Mouse (Mus musculus) lung, embryonic 14.5 days (tissue): ENCODE results near the gene Prelid1. TPM values are rescaled to one million over a fixed set of nuclear protein-coding genes. Genes with fewer than 3 reads are reported as not detected.

ENCODE experiments used
- ATAC-seq: fragments of 200-750 bp; cut with Nextera tagmentation; 2 replicates; pipeline ENCODE4 v1.8.0; 2017; ENCODE audit warnings: mild to moderate bottlenecking, moderate TSS enrichment, moderate library complexity; ENCODE audit not compliant: insufficient read depth
- DNase-seq: peaks from one replicate; pipeline ENCODE4 v3.0.0-alpha.2; 2015
- H3K27ac ChIP-seq: fragments of 300-500 bp; sonication (generic); 2 replicates; pipeline ENCODE4 v1.5.1; 2014; ENCODE audit warnings: low read depth, mild to moderate bottlenecking, moderate library complexity
- H3K27me3 ChIP-seq: fragments of 300-500 bp; sonication (generic); 2 replicates; pipeline ENCODE4 v1.6.1; 2014; ENCODE audit warnings: low read length, control low read depth; ENCODE audit not compliant: insufficient read depth
- H3K36me3 ChIP-seq: fragments of 300-500 bp; sonication (generic); 2 replicates; pipeline ENCODE4 v1.6.1; 2014; ENCODE audit warnings: control low read depth; ENCODE audit not compliant: insufficient read depth
- H3K4me1 ChIP-seq: fragments of 300-500 bp; sonication (generic); 2 replicates; pipeline ENCODE4 v1.6.1; 2014; ENCODE audit warnings: antibody characterized with exemption, control low read depth; ENCODE audit not compliant: insufficient read depth
- H3K4me2 ChIP-seq: fragments of 300-500 bp; sonication (generic); 2 replicates; pipeline ENCODE4 v1.6.1; 2014; ENCODE audit warnings: mild to moderate bottlenecking
- H3K4me3 ChIP-seq: fragments of 300-500 bp; sonication (generic); 2 replicates; pipeline ENCODE4 v1.5.1; 2014; ENCODE audit warnings: low read depth, low read length
- H3K9ac ChIP-seq: fragments of 300-500 bp; sonication (generic); 2 replicates; pipeline ENCODE4 v1.6.1; 2014
- H3K9me3 ChIP-seq: fragments of 300-500 bp; sonication (generic); 2 replicates; pipeline ENCODE4 v1.6.1; 2016; ENCODE audit warnings: low read depth, low read length, control low read depth
- CTCF ChIP-seq: IDR thresholded peaks from 2 replicates; pipeline ENCODE4 v1.5.1; 2016; ENCODE audit warnings: antibody characterized with exemption, low read depth
- WGBS: fragments of 180-500 bp; shearing (Covaris S2); extraction: QIAGEN DNeasy Blood & Tissue Kit; methylation state at CpG from one replicate; pipeline ENCODE4 v1.1.7; 2014; 5-methylcytosine and 5-hydroxymethylcytosine counted together
- polyA plus RNA-seq: library from polyadenylated mRNA; unstranded; fragments of >200 nt; fragmentation: Nextera tagmentation; extraction: Ambion mirVana; gene quantifications from 2 replicates; pipeline ENCODE4 v1.2.1, GENCODE M21; 2014

Gene Prelid1
- polyA plus RNA-seq, 1 experiment from 2014 or later, result 576 TPM

- DNase-seq (no peak), ATAC-seq (no peak)
- no peak overlapping the region for H3K4me2 ChIP-seq
- H3K4me3 ChIP-seq, result no peak overlapping the region
- no peaks in the 10 kb centered on the region for H3K9me3 ChIP-seq
- H3K27me3 ChIP-seq, result no peaks in the 10 kb centered on the region
- no peak overlapping the region for H3K27ac ChIP-seq
- TF ChIP-seq CTCF, result no peak
- H3K9ac ChIP-seq, result no peak overlapping the region
- no peaks in the 10 kb centered on the region for H3K4me1 ChIP-seq
- WGBS, result 66% methylated on average over 8 of the region's 8 CpGs
- H3K36me3 ChIP-seq, result no peaks in the 10 kb centered on the region
These were observed 50.8 kb downstream of the Prelid1 start for GRCm38 (mm10) chr13:55371007-55371681.

- no peak for TF ChIP-seq CTCF
- no peak overlapping the region for H3K4me2 ChIP-seq
- no peak overlapping the region for H3K9ac ChIP-seq
- H3K36me3 ChIP-seq, result no peaks in the 10 kb centered on the region
- H3K27ac ChIP-seq, result no peak overlapping the region
- no peaks in the 10 kb centered on the region for H3K27me3 ChIP-seq
- no peak for ATAC-seq
- H3K4me1 ChIP-seq, result no peaks in the 10 kb centered on the region
- H3K4me3 ChIP-seq, result no peak overlapping the region
- no peaks in the 10 kb centered on the region for H3K9me3 ChIP-seq
- DNase-seq, result no peak
- 50% methylated on average over 5 of the region's 5 CpGs for WGBS
These were observed 51.4 kb downstream of the Prelid1 start for GRCm38 (mm10) chr13:55371740-55372139.

- WGBS, result 53% methylated on average over 6 of the region's 6 CpGs
- H3K9ac ChIP-seq, result no peak overlapping the region
- no peak overlapping the region for H3K4me3 ChIP-seq
- H3K27me3 ChIP-seq, result peaks cover 15% of the 10 kb centered on the region
- no peak for ATAC-seq
- no peaks in the 10 kb centered on the region for H3K36me3 ChIP-seq
- no peak overlapping the region for H3K4me2 ChIP-seq
- no peaks in the 10 kb centered on the region for H3K9me3 ChIP-seq
- H3K27ac ChIP-seq, result no peak overlapping the region
- no peaks in the 10 kb centered on the region for H3K4me1 ChIP-seq
- TF ChIP-seq CTCF, result no peak
- no peak for DNase-seq
These were observed 54.1 kb downstream of the Prelid1 start for GRCm38 (mm10) chr13:55374206-55374924.

Other genes starting within 250 kb of the Prelid1 start
- 29.8 and 32.1 TPM in 2 replicates for gene Uimc1, start 220.2 kb upstream of the Prelid1 start, polyA plus RNA-seq
- gene Zfp346, start 215.2 kb upstream of the Prelid1 start, polyA plus RNA-seq, result 22.3 and 25.0 TPM in 2 replicates
- gene Gm17617, start 187.0 kb upstream of the Prelid1 start, polyA plus RNA-seq, result not detected in 2 replicates
- gene Fgfr4, start 167.9 kb upstream of the Prelid1 start, polyA plus RNA-seq, result 14.6 and 17.3 TPM in 2 replicates
- gene Nsd1, start 110.7 kb upstream of the Prelid1 start, polyA plus RNA-seq, result 70.0 and 80.7 TPM in 2 replicates
- gene Rab24, start 1.4 kb downstream of the Prelid1 start, polyA plus RNA-seq, result 74.1 and 80.9 TPM in 2 replicates
- gene Mxd3, start 9.3 kb downstream of the Prelid1 start, polyA plus RNA-seq, result 45.6 and 46.2 TPM in 2 replicates
- 105 and 106 TPM in 2 replicates for gene Lman2, start 42.3 kb downstream of the Prelid1 start, polyA plus RNA-seq
- 0.69 and 1.0 TPM in 2 replicates for gene Rgs14, start 49.2 kb downstream of the Prelid1 start, polyA plus RNA-seq
- gene Slc34a1, start 77.7 kb downstream of the Prelid1 start, polyA plus RNA-seq, result not detected in 2 replicates
- gene Pfn3, start 94.7 kb downstream of the Prelid1 start, polyA plus RNA-seq, result not detected in 2 replicates
- not detected in 2 replicates for gene F12, start 106.3 kb downstream of the Prelid1 start, polyA plus RNA-seq
- gene Grk6, start 124.6 kb downstream of the Prelid1 start, polyA plus RNA-seq, result 64.3 and 71.0 TPM in 2 replicates
- gene Prr7, start 143.8 kb downstream of the Prelid1 start, polyA plus RNA-seq, result 0.46 and 0.53 TPM in 2 replicates
- 135 and 153 TPM in 2 replicates for gene Dbn1, start 167.6 kb downstream of the Prelid1 start, polyA plus RNA-seq
- 185 and 199 TPM in 2 replicates for gene Pdlim7, start 193.2 kb downstream of the Prelid1 start, polyA plus RNA-seq
- gene Dok3, start 208.8 kb downstream of the Prelid1 start, polyA plus RNA-seq, result 2.0 and 2.6 TPM in 2 replicates
- gene Ddx41, start 216.2 kb downstream of the Prelid1 start, polyA plus RNA-seq, result 74.8 and 75.5 TPM in 2 replicates